ENCODE assay signal across 25 mouse cellular contexts in the genomic region with DNA sequence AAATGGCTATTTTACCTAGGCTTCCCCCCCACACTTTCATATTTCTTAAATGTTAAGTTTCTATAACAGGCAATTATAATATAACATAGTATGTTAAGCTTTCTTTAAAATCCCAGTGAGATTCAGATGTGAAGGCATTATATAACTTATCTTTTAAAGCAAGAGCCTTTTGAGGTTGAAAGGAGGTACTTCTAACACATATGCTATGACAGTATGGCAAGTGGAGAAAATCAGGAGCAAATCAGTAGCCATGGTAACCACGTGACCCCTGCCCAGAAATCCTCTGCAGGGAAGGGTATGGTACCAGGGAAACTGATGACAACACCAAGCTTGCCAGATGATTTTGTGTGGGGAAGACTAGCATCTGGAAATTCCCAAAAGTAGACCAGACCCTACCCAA.
A peak's percentile ranks its signal among the peaks of the same experiment; 100 is the strongest.
DNase-seq lines count a peak whose midpoint lies in the region; TF ChIP-seq lines count a peak whose summit lies in the region.
"Had no signal": no experiment of that assay in that cellular context is flagged by ENCODE, and none has a peak within 500 bp of the region (broad histone marks: within the 10 kb centered on the region; RNA-seq: fewer than 3 reads in every experiment).

No protein-coding gene starts in this region.

- H3K4me1 ChIP-seq in embryonic facial prominence, embryonic 10.5 days, result peaks cover 13% of the 10 kb centered on the region
- H3K4me1 ChIP-seq: hindbrain, embryonic 13.5 days; intestine, embryonic 15.5 days had no signal

- 0 out of 2 replicates have a peak overlapping the region, but pooled peaks have one; percentile 28 for H3K27ac ChIP-seq in layer of hippocampus, adult 2 months
- no peak overlapping the region for H3K27ac ChIP-seq in embryonic facial prominence, embryonic 10.5 days (replicated peaks)
- H3K27ac ChIP-seq: gastrocnemius, adult 2 months; heart, embryonic 15.5 days; hindbrain, embryonic 10.5 days; hindbrain, embryonic 13.5 days; intestine, embryonic 15.5 days had no signal

- H3K27me3 ChIP-seq in embryonic facial prominence, embryonic 10.5 days (replicated peaks; ENCODE audit: low read depth, poor library complexity, severe bottlenecking), result no peaks in the 10 kb centered on the region
- H3K27me3 ChIP-seq: CH12.LX; heart, embryonic 12.5 days; heart, embryonic 15.5 days; hindbrain, embryonic 13.5 days; intestine, embryonic 15.5 days; Patski had no signal

- H3K4me3 ChIP-seq in layer of hippocampus, adult 2 months, result no peak overlapping the region
- H3K4me3 ChIP-seq in embryonic facial prominence, embryonic 10.5 days, result no peak overlapping the region
- H3K4me3 ChIP-seq: gastrocnemius, adult 2 months; heart, embryonic 12.5 days; heart, embryonic 15.5 days; hindbrain, embryonic 10.5 days; hindbrain, embryonic 13.5 days; intestine, embryonic 15.5 days had no signal

- TF ChIP-seq CTCF in layer of hippocampus, adult 2 months (conservative IDR thresholded peaks at IDR 0.05), result no peak

- H3K36me3 ChIP-seq in embryonic facial prominence, embryonic 10.5 days (replicated peaks), result no peaks in the 10 kb centered on the region
- H3K36me3 ChIP-seq: G1E; heart, embryonic 12.5 days; heart, embryonic 15.5 days; hindbrain, embryonic 10.5 days; hindbrain, embryonic 13.5 days; intestine, embryonic 15.5 days had no signal

- WGBS in embryonic facial prominence, embryonic 10.5 days, result 75% methylated on average over 1 of the region's 1 CpGs

- no peaks in the 10 kb centered on the region for H3K9me3 ChIP-seq in embryonic facial prominence, embryonic 10.5 days
- H3K9me3 ChIP-seq: heart, embryonic 12.5 days; heart, embryonic 15.5 days; hindbrain, embryonic 10.5 days; hindbrain, embryonic 13.5 days; intestine, embryonic 15.5 days had no signal

- DNase-seq in embryo, embryonic 11 days, result peak; percentile 8
- DNase-seq in embryo, embryonic 10 days (ENCODE audit: low spot score), result no peak
- DNase-seq in layer of hippocampus, adult 2 months (ENCODE audit: low spot score in 2 of 2), result no peak
- DNase-seq in layer of hippocampus, postnatal 10 days (ENCODE audit: low spot score in 2 of 2), result no peak
- DNase-seq in embryonic facial prominence, embryonic 10.5 days (ENCODE audit: low spot score), result peak; percentile 15
- no peak for DNase-seq in adipocyte (ENCODE audit: low spot score)
- DNase-seq: adrenal gland, adult 2 months; adrenal gland, postnatal 14 days; B cell, adult 2 months; cerebellum, adult 11 months; cerebellum, adult 9-11 months; gastrocnemius, adult 2 months; gastrocnemius, postnatal 14 days; heart, adult 18-20 months; heart, postnatal 10 days; heart, postnatal 36 days; kidney, adult 11 months had no signal

Comparison
In these comparisons a context has a peak if more than half of its experiments do, and no peak if none do; other contexts are left out.
1. DNase-seq: peak in embryo, embryonic 11 days (single experiment) and embryonic facial prominence, embryonic 10.5 days (single experiment); none in embryo, embryonic 10 days (single experiment), layer of hippocampus, adult 2 months (0 of 2), layer of hippocampus, postnatal 10 days (0 of 2) and adipocyte (single experiment).